Mouse (Mus musculus) hindbrain, embryonic 14.5 days (tissue): ENCODE measurements around the gene Gm44511. TPM values are rescaled to one million over a fixed set of nuclear protein-coding genes. Genes with fewer than 3 reads are reported as not detected.

Experiments
- ATAC-seq: fragments of 200-750 bp; cut with Nextera tagmentation; 2 replicates; pipeline ENCODE4 v1.8.0; 2017; ENCODE audit warnings: moderate number of reproducible peaks, mild to moderate bottlenecking, moderate TSS enrichment, moderate library complexity; ENCODE audit not compliant: low FRiP score
- DNase-seq: peaks from one replicate; pipeline ENCODE4 v3.0.0-alpha.2; 2015; ENCODE audit warnings: low spot score
- H3K27ac ChIP-seq: fragments of 300-500 bp; sonication (generic); 2 replicates; pipeline ENCODE4 v1.5.1; 2014; ENCODE audit warnings: mild to moderate bottlenecking, moderate library complexity
- H3K27me3 ChIP-seq: fragments of 300-500 bp; sonication (generic); 2 replicates; pipeline ENCODE4 v1.6.1; 2014; ENCODE audit warnings: mild to moderate bottlenecking, low read length, mixed read lengths; ENCODE audit not compliant: control insufficient read depth, insufficient read depth
- H3K36me3 ChIP-seq: fragments of 300-500 bp; sonication (generic); replicated peaks from 2 replicates; pipeline ENCODE4 v1.6.1; 2014; ENCODE audit not compliant: control insufficient read depth, insufficient read depth
- H3K4me1 ChIP-seq: fragments of 300-500 bp; sonication (generic); replicated peaks from 2 replicates; pipeline ENCODE4 v1.6.1; 2014; ENCODE audit warnings: antibody characterized with exemption, low read length, mixed read lengths; ENCODE audit not compliant: control insufficient read depth, insufficient read depth
- H3K4me2 ChIP-seq: fragments of 300-500 bp; sonication (generic); replicated peaks from 2 replicates; pipeline ENCODE4 v1.6.1; 2014; ENCODE audit warnings: mild to moderate bottlenecking, moderate library complexity
- H3K4me3 ChIP-seq: fragments of 300-500 bp; sonication (generic); replicated peaks from 2 replicates; pipeline ENCODE4 v1.5.1; 2014; ENCODE audit warnings: mild to moderate bottlenecking, low read length
- H3K9ac ChIP-seq: fragments of 300-500 bp; sonication (generic); 2 replicates; pipeline ENCODE4 v1.6.1; 2014
- H3K9me3 ChIP-seq: fragments of 300-500 bp; sonication (generic); 2 replicates; pipeline ENCODE4 v1.6.1; 2016; ENCODE audit warnings: low read length; ENCODE audit not compliant: control insufficient read depth
- WGBS: fragments of 180-500 bp; shearing (Covaris S2); extraction: QIAGEN DNeasy Blood & Tissue Kit; methylation state at CpG from one replicate; pipeline ENCODE4 v1.1.7; 2014; 5-methylcytosine and 5-hydroxymethylcytosine counted together
- polyA plus RNA-seq: library from polyadenylated mRNA; unstranded; fragments of >200 nt; fragmentation: Nextera tagmentation; extraction: Ambion mirVana; gene quantifications from 2 replicates; pipeline ENCODE4 v1.2.1, GENCODE M21; 2014

Gm44511 gene
- polyA plus RNA-seq, 1 experiment from 2014 or later = not detected

GRCm38 (mm10) chr6:128733908-128734679 is 92.0 kb downstream of the Gm44511 start:
- H3K36me3 ChIP-seq = no peaks in the 10 kb centered on the region
- no peak for DNase-seq
- H3K27ac ChIP-seq = no peak overlapping the region
- H3K9ac ChIP-seq = no peak overlapping the region
- H3K4me1 ChIP-seq = no peaks in the 10 kb centered on the region
- ATAC-seq = no peak
- no peaks in the 10 kb centered on the region for H3K9me3 ChIP-seq
- H3K4me3 ChIP-seq = no peak overlapping the region
- H3K4me2 ChIP-seq = no peak overlapping the region
- WGBS = 60% methylated on average over 5 of the region's 5 CpGs
- no peaks in the 10 kb centered on the region for H3K27me3 ChIP-seq

DNA sequence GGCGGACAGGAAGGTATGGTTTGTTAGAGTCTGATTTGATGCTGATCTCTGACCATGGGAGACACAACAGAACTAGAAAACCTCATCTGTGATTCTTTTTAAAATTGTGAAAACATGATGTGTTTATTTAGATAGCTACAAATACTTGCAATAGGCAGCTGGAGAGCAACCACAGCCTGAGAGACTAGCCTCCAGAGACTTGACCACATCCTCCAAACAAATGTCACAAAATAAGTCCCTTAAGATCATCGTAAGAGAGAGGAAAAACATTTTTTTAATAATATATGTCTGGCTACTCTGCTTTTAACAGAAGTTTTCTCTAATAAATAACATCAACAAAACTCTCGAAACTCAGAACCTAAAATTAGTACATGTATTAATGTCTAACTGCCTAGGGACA is 94.1 kb downstream of the Gm44511 start:
- Histone ChIP-seq H3K4me2 (no peak overlapping the region), H3K27me3 (no peaks in the 10 kb centered on the region), H3K9ac (no peak overlapping the region), H3K4me3 (no peak overlapping the region), H3K9me3 (no peaks in the 10 kb centered on the region), H3K27ac (no peak overlapping the region), H3K4me1 (no peaks in the 10 kb centered on the region), H3K36me3 (no peaks in the 10 kb centered on the region)
- DNase-seq (no peak), ATAC-seq (no peak)
- 92% methylated on average over 3 of the region's 3 CpGs for WGBS

Other genes starting within 250 kb of the Gm44511 start
- 1.3 and 2.3 TPM in 2 replicates for gene A2ml1, start 244.7 kb downstream of the Gm44511 start, polyA plus RNA-seq
- not detected in 2 replicates for gene Klrb1a, start 202.8 kb downstream of the Gm44511 start, polyA plus RNA-seq
- not detected in 2 replicates for gene Clec2h, start 163.9 kb downstream of the Gm44511 start, polyA plus RNA-seq
- gene Klrb1, start 103.3 kb downstream of the Gm44511 start, polyA plus RNA-seq = 0.51 and 0.78 TPM in 2 replicates
- gene Klrb1c, start 37.1 kb downstream of the Gm44511 start, polyA plus RNA-seq = 0.23 TPM in 1 of 2 replicates, not detected in the other
- not detected in 2 replicates for gene Klrb1b, start within 50 bp of the Gm44511 start, polyA plus RNA-seq
- not detected in 2 replicates for gene Clec2i, start 61.3 kb upstream of the Gm44511 start, polyA plus RNA-seq
- 0.52 TPM in 2 replicates for gene BC035044, start 64.8 kb upstream of the Gm44511 start, polyA plus RNA-seq
- not detected in 2 replicates for gene Clec2g, start 108.1 kb upstream of the Gm44511 start, polyA plus RNA-seq
- 0.37 and 0.62 TPM in 2 replicates for gene Klrb1f, start 219.6 kb upstream of the Gm44511 start, polyA plus RNA-seq